Mouse (Mus musculus) heart, adult 8-10 months (tissue): Measurements from ENCODE around the gene Filip1. TPM values are rescaled to one million over a fixed set of nuclear protein-coding genes. Genes with fewer than 3 reads are reported as not detected.

Experiments used
- DNase-seq: peaks from one replicate; pipeline ENCODE4 v3.0.0; 2022; ENCODE audit warnings: low spot score
- total RNA-seq, 4 experiments: library from RNA; stranded (reverse); gene quantifications; 2 replicates each; pipeline ENCODE4 v1.2.4; 2022

Filip1 gene
- total RNA-seq, 4 experiments from 2014 or later, result 107 to 134 (median 116) TPM

DNA sequence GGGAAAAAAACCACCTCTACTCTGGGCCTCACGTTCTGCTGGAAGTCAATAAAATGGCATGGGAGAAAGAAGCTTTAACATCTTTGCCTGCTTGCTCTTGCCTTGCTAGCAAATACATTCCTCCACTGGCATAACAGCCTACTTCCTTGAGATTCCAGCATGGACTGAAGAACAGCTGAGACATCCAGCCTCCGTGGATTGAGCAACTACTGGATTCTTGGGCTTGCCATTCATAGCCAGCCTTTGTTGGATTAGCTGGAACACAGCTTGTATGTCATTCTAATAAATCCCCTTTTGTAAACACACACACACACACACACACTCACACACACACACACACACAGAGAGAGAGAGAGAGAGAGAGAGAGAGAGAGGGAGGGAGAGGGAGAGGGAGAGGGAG lies 185.6 kb downstream of the Filip1 start:
- DNase-seq, result no peak

DNA sequence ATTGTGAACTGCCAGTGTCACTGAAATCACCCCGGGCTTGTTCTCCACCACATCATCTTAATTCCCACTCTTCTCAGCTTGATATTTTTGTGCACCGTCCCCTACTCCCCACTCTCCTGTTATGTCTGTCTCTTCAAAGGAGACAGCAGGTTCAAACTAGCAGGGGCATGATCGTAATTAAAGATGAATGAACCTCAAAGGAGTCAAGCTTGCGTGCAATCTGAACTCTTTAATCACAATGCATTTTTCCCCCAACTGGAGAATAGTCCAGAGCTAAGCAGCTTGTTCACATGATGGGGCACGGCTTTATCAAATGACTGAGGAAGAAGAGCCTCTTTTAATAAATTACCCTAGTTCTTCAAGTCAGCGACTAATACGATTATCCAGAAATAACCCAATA lies 187.1 kb downstream of the Filip1 start:
- DNase-seq, result no peak

DNA sequence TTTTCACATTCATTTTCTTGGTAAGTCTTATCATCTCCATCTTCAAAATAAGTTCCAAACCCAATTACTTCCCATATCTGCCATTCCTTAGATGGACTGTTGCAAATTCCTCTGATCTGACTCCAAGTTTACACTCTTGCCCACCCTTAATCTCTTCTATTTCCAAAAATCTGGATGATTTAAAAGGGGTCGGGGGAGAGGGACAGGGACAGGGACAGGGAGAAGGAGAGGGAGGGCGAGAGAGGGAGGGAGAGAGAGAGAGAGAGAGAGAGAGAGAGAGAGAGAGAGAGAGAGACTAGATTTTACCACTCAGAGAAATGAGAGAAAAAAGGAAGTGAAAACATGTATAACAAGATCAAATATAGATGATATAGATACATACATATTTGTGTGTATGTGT lies 188.8 kb downstream of the Filip1 start:
- DNase-seq, result no peak

DNA sequence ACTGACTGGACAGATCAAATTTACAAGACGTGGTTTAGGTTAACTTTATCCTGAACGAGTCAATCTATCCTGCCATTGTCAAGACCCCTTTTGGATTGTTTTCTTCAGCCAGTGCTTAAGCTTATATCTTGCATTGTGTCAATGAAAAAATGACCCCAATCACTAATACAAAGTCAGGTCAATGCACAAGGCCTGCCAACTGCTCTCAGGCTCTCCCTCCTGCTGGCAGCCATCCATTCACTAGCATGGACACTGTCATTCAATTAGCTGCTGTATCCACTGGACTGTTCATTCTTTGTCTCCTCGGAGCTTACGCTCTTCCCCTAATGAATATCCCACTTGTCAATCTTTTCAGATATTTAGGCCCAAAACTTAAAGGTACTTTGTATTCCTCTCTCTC lies 189.2 kb downstream of the Filip1 start:
- DNase-seq, result no peak

DNA sequence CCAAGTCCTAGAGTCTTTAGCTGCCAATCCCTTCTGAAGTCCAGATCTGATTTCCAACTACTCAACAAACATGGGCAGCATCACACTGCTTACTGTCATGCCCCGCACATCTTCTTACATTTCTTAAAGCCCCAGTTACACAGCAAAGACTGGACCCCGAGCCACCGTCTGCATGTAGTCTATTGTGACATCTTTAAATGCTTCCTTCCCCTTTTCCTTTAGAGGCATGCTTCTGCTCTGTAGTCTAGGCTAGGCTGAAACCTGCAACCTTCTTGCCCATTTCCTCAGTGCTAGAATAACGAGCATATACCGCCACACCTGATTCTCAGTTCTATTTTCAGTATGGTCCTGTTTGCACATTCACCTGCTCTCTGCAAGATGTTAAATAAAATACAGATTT lies 196.2 kb downstream of the Filip1 start:
- no peak for DNase-seq

DNA sequence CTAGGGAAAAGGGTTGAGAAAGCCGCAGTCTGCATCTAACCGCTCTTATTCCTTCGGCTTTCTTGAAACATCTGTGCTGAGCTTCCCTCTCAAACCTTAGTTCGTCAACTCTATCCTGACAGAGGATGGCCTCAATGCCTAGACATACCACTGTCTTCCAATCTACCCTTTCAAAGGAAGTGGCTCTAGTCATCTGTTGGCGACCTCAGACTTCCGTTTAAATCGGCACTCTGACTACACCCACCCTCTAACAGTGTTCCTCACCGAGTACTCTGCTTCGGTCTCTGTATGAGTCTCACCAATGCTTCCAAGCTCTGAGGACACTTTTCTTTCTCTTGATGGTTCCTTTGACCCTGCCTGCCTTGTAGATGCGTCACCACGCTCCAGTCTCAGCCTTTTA lies 196.6 kb downstream of the Filip1 start:
- no peak for DNase-seq

DNA sequence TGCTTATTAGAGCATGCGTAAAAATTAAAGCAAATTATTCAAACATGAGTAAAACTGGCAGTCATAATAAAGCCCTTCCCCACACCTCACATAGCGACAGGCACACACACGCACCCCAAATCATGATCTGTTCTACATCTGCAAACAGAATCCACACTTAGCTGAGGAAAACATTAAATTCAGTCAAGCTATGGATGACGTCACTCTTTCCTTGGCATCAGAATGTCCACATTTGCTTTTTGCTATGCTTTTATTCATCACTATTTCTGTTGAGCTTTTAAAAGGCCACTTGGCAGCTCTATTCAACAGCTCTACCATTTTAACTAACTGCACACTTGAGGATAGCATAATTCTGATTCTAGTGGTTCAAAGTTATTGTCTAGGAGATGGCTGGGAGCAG lies 198.1 kb downstream of the Filip1 start:
- no peak for DNase-seq

DNA sequence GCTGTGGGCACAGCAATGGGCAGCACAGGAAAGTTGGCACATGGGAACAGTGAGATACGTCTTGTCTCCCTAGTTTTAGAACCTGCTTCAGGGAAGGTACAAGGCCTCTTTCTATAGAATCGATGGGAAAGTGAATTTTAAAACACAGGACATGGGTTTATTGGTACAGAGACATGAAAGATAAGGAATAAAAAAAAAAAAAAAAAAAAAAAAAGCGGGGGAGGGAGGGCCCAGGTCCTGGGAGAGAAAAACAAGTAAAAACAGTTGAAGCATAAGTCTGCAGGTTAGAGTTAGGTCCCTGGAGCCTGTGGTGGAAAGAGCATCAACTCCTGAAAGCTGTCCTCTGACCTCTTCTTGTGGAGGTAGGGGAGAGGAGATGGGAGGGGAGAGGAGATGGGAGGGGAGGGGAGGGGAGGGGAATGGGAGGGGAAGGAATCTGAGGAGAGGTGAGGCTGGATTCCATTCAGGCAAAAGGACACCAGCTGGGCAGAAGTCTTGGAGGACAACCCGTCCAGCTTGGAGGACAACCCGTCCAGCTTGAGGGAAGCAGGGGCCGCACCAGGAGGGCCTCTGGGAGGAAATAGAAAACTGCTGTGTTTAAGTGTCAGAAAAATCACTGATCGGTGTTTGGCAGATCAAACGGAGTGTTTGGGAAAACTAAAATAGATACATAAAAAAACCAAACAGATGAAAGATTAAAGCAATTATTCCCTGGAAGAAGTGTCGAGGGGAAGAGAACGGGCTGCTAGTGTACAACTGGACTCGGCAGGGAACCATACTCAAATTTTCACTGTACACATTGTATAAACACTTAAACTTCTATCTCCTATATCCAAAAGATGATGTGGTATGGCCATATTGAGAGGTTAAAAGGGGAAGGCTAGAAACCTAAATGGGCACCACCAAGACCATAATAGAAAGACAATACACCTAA lies 201.4 kb downstream of the Filip1 start:
- no peak for DNase-seq

DNA sequence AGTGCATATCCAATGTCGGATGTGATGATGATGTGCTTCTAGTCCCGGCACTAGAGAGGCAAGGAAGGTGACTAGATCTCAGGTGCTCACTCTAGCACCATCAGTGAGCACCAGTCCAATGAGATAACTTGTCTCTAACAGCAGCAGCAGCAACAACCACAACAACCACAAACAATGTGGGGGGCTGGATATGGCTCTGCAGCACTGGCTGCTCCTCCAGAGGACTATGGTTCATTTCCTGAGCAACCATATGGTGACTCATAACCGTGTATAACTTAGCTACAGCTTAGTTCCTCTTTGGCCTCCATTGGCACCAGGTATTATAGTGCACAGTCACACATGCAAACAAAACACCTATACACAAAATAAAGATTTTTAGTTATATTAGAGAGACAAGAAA lies 202.1 kb downstream of the Filip1 start:
- DNase-seq, result no peak

DNA sequence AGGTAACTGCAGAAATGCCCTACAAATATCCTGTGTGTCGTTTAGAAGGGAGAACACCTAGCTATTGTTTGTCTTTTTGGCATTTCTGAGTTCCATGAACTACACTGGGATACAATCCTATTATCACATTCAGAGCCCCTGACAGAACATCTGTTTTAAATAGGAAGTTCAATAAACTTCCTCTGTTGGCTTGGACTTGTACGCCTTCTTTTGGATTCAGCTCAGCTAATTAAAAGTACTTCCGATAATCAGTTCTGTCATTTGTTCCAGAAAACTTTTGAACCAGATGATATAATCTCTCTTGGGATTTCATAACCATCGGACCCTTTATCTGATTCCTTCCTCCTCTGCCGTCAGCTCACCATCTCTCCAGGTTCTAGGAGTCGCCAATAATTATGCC lies 203.2 kb downstream of the Filip1 start:
- DNase-seq, result peak; percentile 38

DNA sequence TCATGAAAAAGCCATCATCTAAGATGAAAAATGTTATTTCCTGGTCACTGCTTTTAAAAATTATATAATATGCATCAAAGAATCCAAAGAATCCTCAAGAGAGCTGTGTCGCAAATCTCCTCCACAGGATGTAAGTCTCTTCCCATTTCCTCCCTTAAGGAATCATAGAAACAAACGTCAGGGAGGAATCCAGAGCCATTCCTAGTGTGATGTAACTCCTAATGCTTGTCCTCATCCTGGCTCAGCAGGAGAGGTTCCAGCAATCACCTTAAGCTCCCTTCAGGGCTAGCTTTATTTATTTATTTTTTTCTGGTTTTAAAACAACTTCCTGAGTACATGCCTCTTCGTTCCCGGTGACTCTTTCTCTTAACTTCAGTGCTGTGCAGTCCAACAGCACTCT lies 205.5 kb downstream of the Filip1 start:
- no peak for DNase-seq

DNA sequence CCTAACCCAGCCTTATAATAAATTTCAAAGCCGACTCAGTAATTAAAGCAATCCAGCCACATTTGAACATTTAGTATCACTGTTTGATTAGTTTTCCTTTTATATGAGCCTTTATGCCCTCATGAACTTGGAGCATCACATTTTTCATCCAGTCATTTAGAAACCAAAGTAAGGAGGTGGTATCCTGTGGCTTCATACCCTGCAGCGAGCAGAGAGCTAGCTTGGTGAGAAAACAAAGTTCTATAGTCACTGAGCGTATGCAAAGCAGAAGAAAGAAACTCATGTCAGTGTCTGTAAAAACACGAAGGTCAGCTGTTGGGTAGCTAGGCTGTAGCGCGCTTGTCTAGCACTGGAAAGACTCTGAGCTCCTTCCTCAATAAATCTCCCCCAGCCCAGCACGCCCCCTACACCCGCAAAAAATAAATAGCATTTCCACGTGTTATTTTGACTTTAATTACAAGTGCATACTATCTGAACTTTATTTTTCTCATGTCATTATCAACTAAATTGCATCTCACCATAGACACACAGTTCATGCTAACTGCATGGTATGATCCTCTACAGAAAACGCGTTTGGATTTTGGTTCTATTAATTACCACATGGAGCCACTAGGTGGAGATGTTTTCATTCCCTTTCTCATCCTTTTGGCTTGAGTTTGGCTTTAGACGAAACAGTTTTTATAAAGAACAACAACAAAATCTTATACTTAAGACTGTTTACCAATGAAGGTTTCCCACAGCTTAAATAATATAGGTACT lies 206.2 kb downstream of the Filip1 start:
- peak; percentile 70 for DNase-seq

DNA sequence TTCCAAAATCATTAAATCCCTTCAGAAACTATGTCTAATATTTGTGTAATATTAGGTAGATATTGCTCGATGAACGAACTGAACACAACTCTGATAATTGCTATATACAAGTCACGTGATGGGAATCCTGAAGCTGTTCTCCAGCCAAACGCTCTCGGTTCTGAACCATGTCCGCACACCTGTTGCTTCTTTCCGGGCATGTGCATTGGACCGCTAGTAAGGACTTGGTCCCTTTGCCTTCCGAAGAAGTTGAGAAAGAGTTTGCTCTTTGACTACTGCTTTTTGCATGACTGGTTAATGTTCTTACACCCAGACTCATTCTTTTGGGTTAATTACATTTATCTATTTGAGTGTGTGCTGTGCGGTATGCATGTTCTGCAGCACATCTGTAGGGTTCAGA lies 207.2 kb downstream of the Filip1 start:
- no peak for DNase-seq

DNA sequence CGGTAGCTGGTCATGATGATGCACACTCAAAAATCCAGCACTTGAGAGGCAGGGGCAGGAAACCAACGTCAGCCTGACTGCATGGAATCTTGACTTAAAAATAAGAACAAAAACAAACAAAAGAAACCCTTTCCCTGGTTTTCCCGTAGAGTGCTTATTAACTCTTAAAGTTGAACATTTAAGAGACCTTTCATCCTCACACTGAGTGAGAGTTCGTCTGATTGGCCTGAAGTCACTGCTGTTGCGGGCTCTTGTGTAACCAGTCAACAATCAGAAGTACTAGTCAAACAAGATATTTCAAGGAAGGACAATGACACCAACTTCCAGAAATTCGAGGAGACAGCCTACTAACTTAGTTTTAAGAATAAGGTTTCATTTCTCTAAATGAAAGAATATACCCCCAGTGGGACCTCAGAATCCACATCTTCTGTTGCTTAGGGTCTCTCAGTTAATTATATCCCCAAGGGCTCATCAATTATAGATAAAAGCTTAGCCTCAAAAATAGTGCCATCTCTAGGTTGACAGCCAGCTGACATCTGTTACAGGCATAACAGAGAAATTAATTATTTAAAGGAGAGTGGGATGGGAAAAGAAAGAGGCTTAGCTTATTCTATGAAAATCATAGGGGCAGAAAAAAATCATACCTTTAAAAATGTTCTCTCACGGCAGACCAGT lies 216.1 kb downstream of the Filip1 start:
- DNase-seq, result no peak

DNA sequence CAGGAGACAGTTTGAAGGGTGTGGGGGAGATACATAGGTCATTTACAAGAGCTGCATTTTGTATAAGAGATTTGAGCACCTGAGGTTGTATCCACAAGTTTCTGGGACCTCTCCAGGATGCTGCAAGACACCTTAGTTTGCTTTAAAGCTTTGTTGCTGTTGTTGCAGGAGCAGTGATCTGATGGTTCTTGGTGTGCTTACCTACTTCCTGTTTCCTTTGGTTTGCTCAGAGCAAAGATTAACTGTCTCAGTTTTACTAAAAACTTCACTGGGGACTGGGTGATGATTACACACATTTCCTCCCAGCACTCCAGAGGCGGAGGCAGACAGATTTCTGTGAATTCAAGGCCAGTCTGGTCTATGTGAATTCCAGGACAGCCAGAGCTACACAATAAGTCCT lies 217.6 kb downstream of the Filip1 start:
- no peak for DNase-seq

DNA sequence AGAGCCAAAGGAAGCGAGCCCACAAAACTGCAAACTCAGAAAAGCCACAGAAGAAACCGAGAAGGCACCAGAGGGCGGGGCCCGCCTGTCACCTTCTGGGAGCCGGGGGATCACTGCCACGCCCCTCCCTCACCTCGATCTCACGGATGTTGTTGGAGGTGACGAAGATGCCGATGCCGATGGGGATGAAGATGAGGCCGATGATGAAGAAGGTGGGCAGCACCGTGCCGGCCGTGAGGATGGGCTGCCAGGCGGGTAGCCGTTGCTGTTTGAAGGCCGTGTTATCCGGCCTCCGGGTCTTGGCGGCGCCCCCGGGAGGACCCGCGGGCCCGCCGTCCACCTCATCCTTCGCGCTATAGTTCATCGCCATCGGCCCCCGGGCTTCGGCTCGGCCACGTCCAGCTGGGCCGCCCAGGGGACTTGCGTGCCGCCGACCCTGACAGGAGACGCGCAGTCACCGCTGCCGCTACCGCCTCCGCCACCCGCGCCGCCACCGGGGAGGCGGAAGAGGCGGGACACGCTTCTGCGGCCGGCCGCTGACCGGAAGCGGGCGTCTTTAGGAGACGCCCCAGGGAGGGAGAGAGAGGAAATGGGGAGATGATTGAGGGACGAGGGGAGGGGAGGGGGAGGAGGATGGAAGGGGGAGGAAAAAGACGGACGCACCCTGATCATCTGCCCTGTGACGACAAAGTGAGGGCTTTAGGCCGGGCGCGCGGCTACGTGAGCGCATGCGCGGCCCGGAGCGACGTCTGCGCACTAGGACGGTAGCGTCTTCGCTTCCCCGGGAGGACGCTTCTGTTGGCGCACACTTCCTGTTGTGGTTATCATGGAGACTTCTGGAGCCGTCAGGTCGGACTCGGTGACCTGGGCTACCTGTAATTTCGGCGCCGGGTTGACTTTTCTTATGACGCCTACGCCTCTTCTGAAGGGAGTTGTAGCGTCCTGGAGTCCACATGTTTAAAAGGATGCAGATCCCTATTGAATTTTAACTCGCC lies 219.5 kb downstream of the Filip1 start, which contains the start of gene Tmem30a:
TSS of gene Tmem30a (minus strand) at position 667 of the 995 bp plus-strand sequence.
- peak; percentile 93 for DNase-seq

DNA sequence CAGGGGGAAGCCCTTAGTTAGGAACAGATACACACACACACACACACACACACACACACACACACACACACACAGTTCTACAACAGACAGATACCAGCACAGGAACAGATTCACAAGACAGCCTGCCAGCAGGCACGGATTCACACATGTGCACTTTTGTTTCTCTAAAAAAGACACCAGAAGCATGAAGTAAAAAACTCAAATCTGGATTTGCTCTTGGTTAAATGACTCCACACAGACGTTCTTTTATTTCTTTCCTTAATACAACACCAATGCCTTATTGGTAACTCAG lies 226.9 kb downstream of the Filip1 start:
- no peak for DNase-seq

DNA sequence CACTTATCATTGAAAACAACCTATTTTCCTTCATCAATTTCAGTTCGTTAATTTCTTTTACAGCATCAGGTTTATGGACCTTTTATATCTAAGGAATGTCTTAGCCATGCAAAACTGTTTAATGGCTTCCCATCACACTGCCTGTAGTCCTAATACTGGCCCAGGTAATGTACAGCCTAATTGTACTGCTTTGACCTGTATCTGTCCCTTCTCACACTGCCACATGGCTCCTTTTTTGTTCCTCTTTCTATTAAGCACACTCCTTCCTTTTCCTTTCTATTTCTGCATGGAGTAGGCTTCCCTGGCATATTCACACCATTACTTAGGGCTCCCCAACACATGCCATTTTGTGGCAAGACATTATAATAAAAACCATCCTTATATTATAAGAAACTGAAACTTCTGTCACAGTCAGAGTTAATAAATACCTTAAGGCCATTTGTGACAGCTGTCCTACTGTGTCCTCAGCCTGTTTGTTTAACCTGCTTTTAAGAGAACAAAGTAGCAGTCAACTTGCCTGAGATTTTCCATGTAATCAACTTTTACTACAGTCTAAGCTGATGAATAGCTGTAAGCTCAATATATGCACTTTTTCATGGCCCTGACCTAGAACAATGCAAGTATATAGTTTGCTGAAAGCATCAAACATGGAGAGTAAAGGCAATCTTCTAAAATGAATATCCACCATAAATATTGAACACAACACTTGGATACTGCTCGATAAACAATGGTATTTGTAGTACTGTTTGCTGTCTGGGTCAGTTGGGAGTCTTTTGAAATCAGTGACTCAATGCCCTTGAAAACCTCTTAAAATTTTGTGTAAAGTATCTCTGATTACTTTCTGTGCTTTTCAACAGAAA lies 227.5 kb downstream of the Filip1 start:
- DNase-seq, result no peak

DNA sequence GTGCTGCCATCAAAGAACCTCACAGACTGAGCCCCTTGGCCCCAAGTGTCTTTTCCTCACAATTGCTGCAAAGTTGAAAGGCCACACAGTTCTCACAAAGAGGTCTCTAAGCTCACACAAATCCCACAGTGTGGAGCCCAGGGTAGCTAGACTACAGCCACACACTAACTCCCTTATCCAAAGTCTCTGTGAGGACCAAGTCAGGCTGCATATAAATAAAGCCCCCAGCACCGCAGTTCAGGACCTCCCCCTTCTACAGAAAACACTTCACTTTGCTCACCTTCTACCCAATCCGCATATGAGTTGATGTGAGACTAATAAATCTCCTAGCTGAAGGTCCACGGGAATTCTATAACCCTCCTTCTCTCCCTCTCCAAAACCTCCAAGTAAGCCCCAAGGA lies 228.2 kb downstream of the Filip1 start:
- no peak for DNase-seq

DNA sequence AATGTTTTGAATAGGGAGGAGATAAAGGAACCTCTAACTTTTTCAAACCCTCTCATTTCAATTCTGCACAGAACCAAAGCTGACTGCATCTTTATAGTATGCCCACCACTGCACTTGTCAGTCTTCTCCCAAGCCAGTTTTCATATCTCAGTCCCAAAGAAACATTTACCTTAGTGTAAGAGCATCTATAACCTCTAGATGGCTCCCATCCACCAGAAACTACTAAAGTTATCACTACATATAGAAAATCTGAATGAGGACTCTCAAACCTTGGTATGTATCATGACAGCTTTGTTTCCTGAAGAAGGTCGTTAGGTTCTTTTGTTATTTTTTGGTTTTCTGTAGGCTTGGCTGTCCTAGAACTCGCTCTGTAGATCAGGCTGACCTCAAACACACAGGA lies 233.3 kb downstream of the Filip1 start:
- no peak for DNase-seq
